Mouse (Mus musculus) stomach, postnatal 0 days (tissue): ENCODE data around the gene Kctd4. TPM values are rescaled to one million over a fixed set of nuclear protein-coding genes. Genes with fewer than 3 reads are reported as not detected.

Source experiments
- ATAC-seq: fragments of 200-750 bp; cut with Nextera tagmentation; 2 replicates; pipeline ENCODE4 v1.8.0; 2017; ENCODE audit not compliant: low FRiP score, low TSS enrichment
- DNase-seq: peaks from one replicate; pipeline ENCODE4 v3.0.0-alpha.2; 2016; ENCODE audit warnings: low spot score
- H3K27ac ChIP-seq: fragments of 300-500 bp; sonication (generic); replicated peaks from 2 replicates; pipeline ENCODE4 v1.5.1; 2014; ENCODE audit warnings: mild to moderate bottlenecking, control low read depth
- H3K27me3 ChIP-seq: fragments of 300-500 bp; sonication (generic); 2 replicates; pipeline ENCODE4 v1.6.1; 2014; ENCODE audit warnings: low read length; ENCODE audit not compliant: control insufficient read depth, insufficient read depth
- H3K36me3 ChIP-seq: fragments of 300-500 bp; sonication (generic); 2 replicates; pipeline ENCODE4 v1.6.1; 2014; ENCODE audit warnings: low read length, mixed read lengths; ENCODE audit not compliant: control insufficient read depth, insufficient read depth
- H3K4me1 ChIP-seq: fragments of 300-500 bp; sonication (generic); replicated peaks from 2 replicates; pipeline ENCODE4 v1.6.1; 2014; ENCODE audit warnings: antibody characterized with exemption; ENCODE audit not compliant: control insufficient read depth, insufficient read depth
- H3K4me2 ChIP-seq: fragments of 300-500 bp; sonication (generic); replicated peaks from 2 replicates; pipeline ENCODE4 v1.6.1; 2014; ENCODE audit warnings: low read depth, mild to moderate bottlenecking, control low read depth, moderate library complexity
- H3K4me3 ChIP-seq: fragments of 300-500 bp; sonication (generic); 2 replicates; pipeline ENCODE4 v1.5.1; 2014; ENCODE audit warnings: low read depth, low read length, control low read depth
- H3K9ac ChIP-seq: fragments of 300-500 bp; sonication (generic); 2 replicates; pipeline ENCODE4 v1.6.1; 2014; ENCODE audit warnings: mild to moderate bottlenecking, low read length, control low read depth, mixed read lengths
- H3K9me3 ChIP-seq: fragments of 300-500 bp; sonication (generic); 2 replicates; pipeline ENCODE4 v1.6.1; 2016; ENCODE audit warnings: low read length; ENCODE audit not compliant: control insufficient read depth
- CTCF ChIP-seq: IDR thresholded peaks from 2 replicates; pipeline ENCODE4 v1.5.1; 2016; ENCODE audit warnings: antibody characterized with exemption, low read depth, mild to moderate bottlenecking, moderate library complexity
- EP300 ChIP-seq: optimal IDR thresholded peaks from 2 replicates; pipeline ENCODE3; 2016; ENCODE audit warnings: antibody characterized with exemption
- WGBS: fragments of 180-500 bp; shearing (Covaris S2); extraction: QIAGEN DNeasy Blood & Tissue Kit; methylation state at CpG from one replicate; pipeline ENCODE4 v1.1.7; 2014; 5-methylcytosine and 5-hydroxymethylcytosine counted together
- polyA plus RNA-seq: library from polyadenylated mRNA; unstranded; fragments of >200 nt; fragmentation: Nextera tagmentation; extraction: Ambion mirVana; gene quantifications from 2 replicates; pipeline ENCODE4 v1.2.1, GENCODE M21; 2015

Kctd4 gene
- polyA plus RNA-seq, 1 experiment from 2014 or later, result 10.4 TPM

- no peak for DNase-seq
- no peak for ATAC-seq
- no peak overlapping the region for H3K4me2 ChIP-seq
- H3K4me3 ChIP-seq, result no peak overlapping the region
- H3K36me3 ChIP-seq, result no peaks in the 10 kb centered on the region
- 78% methylated on average over 4 of the region's 4 CpGs for WGBS
- H3K27ac ChIP-seq, result no peak overlapping the region
- H3K27me3 ChIP-seq, result no peaks in the 10 kb centered on the region
- TF ChIP-seq EP300 (no peak), CTCF (no peak)
- H3K9ac ChIP-seq, result no peak overlapping the region
- H3K4me1 ChIP-seq, result no peaks in the 10 kb centered on the region
- no peaks in the 10 kb centered on the region for H3K9me3 ChIP-seq
Observed at GRCm38 (mm10) chr14:75992371-75992770, 37.6 kb downstream of the Kctd4 start.

- Histone ChIP-seq H3K36me3 (no peaks in the 10 kb centered on the region), H3K4me1 (no peaks in the 10 kb centered on the region), H3K9me3 (no peaks in the 10 kb centered on the region), H3K4me2 (no peak overlapping the region), H3K9ac (no peak overlapping the region), H3K27me3 (no peaks in the 10 kb centered on the region), H3K27ac (no peak overlapping the region), H3K4me3 (no peak overlapping the region)
- WGBS, result 49% methylated on average over 1 of the region's 1 CpGs
- no peak for TF ChIP-seq CTCF
- TF ChIP-seq EP300, result no peak
- ATAC-seq, result no peak
- no peak for DNase-seq
Observed at GRCm38 (mm10) chr14:75998082-75998481, 43.3 kb downstream of the Kctd4 start.

GRCm38 (mm10) chr14:76001781-76002180 is 47.0 kb downstream of the Kctd4 start:
- TF ChIP-seq CTCF (no peak), EP300 (no peak)
- WGBS, result 60% methylated on average over 4 of the region's 4 CpGs
- Histone ChIP-seq H3K9me3 (no peaks in the 10 kb centered on the region), H3K27ac (no peak overlapping the region), H3K4me1 (no peaks in the 10 kb centered on the region), H3K36me3 (no peaks in the 10 kb centered on the region), H3K4me3 (no peak overlapping the region), H3K27me3 (no peaks in the 10 kb centered on the region), H3K4me2 (no peak overlapping the region), H3K9ac (no peak overlapping the region)
- ATAC-seq (no peak), DNase-seq (no peak)

- no peaks in the 10 kb centered on the region for H3K27me3 ChIP-seq
- TF ChIP-seq CTCF (no peak), EP300 (no peak)
- no peaks in the 10 kb centered on the region for H3K9me3 ChIP-seq
- H3K4me3 ChIP-seq, result no peak overlapping the region
- H3K4me1 ChIP-seq, result no peaks in the 10 kb centered on the region
- H3K4me2 ChIP-seq, result no peak overlapping the region
- no peak overlapping the region for H3K27ac ChIP-seq
- H3K36me3 ChIP-seq, result no peaks in the 10 kb centered on the region
- ATAC-seq (no peak), DNase-seq (no peak)
- H3K9ac ChIP-seq, result no peak overlapping the region
- WGBS, result 92% methylated on average over 4 of the region's 4 CpGs
Observed at GRCm38 (mm10) chr14:76005011-76005410, 50.2 kb downstream of the Kctd4 start.

- Histone ChIP-seq H3K9me3 (no peaks in the 10 kb centered on the region), H3K27me3 (no peaks in the 10 kb centered on the region), H3K36me3 (no peaks in the 10 kb centered on the region), H3K4me1 (no peaks in the 10 kb centered on the region), H3K27ac (no peak overlapping the region), H3K4me2 (no peak overlapping the region), H3K9ac (no peak overlapping the region), H3K4me3 (no peak overlapping the region)
- WGBS, result 93% methylated on average over 1 of the region's 1 CpGs
- TF ChIP-seq EP300, result no peak
- no peak for TF ChIP-seq CTCF
- ATAC-seq (no peak), DNase-seq (no peak)
Observed at GRCm38 (mm10) chr14:76008174-76008573, 53.4 kb downstream of the Kctd4 start.

GRCm38 (mm10) chr14:76009185-76009584 is 54.4 kb downstream of the Kctd4 start:
- peak; percentile 56 for ATAC-seq
- Histone ChIP-seq H3K4me2 (peak overlapping the region; percentile 80), H3K9ac (no peak overlapping the region)

More at GRCm38 (mm10) chr14:76009185-76009584, 54.4 kb downstream of the Kctd4 start:
- DNase-seq, result peak; percentile 27
- Histone ChIP-seq H3K4me3 (no peak overlapping the region; the same call in 1 of the 2 replicates), H3K36me3 (no peaks in the 10 kb centered on the region), H3K9me3 (no peaks in the 10 kb centered on the region), H3K27ac (no peak overlapping the region), H3K4me1 (no peaks in the 10 kb centered on the region), H3K27me3 (no peaks in the 10 kb centered on the region)
- TF ChIP-seq CTCF, result no peak
- no peak for TF ChIP-seq EP300
- WGBS, result 56% methylated on average over 5 of the region's 5 CpGs
